Mouse (Mus musculus) heart, postnatal 4 days (tissue): ENCODE measurements around the gene Bcl10. TPM values are rescaled to one million over a fixed set of nuclear protein-coding genes. Genes with fewer than 3 reads are reported as not detected.
A peak's percentile ranks its signal among the peaks of the same experiment; 100 is the strongest.
"Not testable (repeated sequence)": the region's sequence is repeated elsewhere in the genome, so short reads cannot be mapped to it uniquely, and the experiment has no call there.

Source experiments
- DNase-seq: peaks from one replicate; pipeline ENCODE4 v3.0.0; 2021
- total RNA-seq, 2 experiments: library from RNA; stranded (reverse); gene quantifications; 2 replicates each; pipeline ENCODE4 v1.2.3; 2021

Bcl10 gene
- total RNA-seq, 2 experiments from 2014 or later, result 25.5 to 27.4 TPM

- DNase-seq, result no peak
Observed at GRCm38 (mm10) chr3:145950815-145951130, 28.2 kb downstream of the Bcl10 start.

GRCm38 (mm10) chr3:145951287-145952165 is 28.9 kb downstream of the Bcl10 start:
- peak; percentile 45 for DNase-seq

GRCm38 (mm10) chr3:145952945-145953344 is 30.3 kb downstream of the Bcl10 start:
- DNase-seq, result no peak

GRCm38 (mm10) chr3:145953411-145953810 is 30.8 kb downstream of the Bcl10 start:
- DNase-seq, result peak; percentile 1

DNA sequence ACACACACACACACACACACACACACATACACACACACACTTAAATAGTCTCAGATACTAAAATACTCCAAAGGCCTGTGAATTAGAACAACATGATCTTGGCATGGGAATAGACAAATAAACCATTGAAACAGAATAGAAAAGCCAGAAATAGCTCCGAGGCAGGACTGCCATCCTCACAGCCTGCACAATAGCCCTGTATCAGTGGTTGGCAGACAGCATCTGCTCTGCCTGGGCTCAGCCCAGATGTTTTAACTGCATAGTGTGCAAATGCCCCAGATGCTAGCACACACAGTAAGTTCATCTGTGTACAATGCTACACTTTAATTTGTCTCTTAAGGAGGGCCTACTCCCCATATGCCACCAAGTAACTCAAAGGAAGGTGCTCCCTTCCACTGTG is 37.2 kb downstream of the Bcl10 start:
- no peak for DNase-seq

- DNase-seq, result no peak
Observed at GRCm38 (mm10) chr3:145962411-145962810, 39.8 kb downstream of the Bcl10 start.

DNA sequence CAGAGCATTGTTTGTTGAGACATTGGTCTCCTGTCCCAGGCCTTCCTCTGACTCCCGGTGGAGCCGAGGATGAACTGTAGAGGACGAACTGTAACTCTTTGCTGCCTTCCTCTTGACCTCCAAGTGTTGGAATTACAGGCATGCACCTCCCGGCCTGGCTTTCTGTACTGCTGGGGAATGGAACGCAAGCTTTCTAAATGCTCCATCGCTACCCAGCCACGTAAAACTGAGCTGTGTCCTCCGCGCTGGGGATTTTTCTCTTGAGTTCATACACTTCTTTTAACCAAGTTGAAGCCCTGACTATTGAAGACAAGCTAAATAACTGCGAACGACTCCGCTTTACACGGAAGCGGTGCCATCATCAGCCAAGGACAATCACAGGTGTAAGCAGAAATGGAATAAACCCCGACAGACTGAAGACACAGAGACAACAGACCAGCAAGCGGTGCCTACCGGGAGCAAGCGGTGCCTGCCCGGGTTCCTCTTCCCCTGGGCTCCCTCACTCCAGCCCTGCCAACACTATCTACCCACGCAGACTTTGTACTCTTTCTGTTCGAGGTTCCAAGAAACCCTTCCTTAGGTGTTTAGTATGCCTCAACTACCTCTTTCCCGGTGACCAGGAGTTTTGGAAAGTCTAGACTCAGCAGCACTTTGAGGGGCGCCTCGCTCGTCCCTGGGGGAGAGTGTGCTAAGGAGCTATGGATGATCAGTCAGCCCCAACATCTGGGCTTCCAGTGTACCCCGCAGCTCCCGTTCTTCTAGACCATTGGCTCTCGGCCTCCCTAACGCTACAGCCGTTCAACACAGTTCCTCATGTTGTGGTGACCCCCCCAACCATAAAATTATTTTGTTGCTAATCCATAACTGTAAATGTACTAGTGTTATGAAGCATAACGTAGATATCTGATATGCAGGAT is 40.8 kb downstream of the Bcl10 start:
- peak; percentile 56 for DNase-seq

GRCm38 (mm10) chr3:145964018-145964387 is 41.4 kb downstream of the Bcl10 start:
- DNase-seq, result no peak

- DNase-seq, result peak; percentile 79
Observed at GRCm38 (mm10) chr3:145964473-145964872, 41.9 kb downstream of the Bcl10 start.

DNA sequence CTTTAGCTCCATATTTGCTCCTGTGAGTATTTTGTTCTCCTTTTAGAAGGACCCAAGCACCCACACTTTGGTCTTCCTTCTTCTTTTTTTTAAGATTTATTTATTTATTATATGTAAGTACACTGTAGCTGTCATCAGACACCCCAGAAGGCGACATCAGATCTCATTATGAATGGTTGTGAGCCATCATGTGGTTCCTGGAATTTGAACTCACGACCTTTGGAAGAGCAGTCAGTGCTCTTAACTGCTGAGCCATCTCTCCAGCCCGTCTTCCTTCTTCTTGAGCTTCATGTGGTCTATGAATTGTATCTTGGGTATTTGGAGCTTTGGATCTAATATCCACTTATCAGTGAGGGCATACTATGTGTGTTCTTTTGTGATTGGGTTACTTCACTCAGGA is 43.0 kb downstream of the Bcl10 start:
- not testable (repeated sequence) for DNase-seq

- no peak for DNase-seq
Observed at GRCm38 (mm10) chr3:145966806-145967205, 44.2 kb downstream of the Bcl10 start.

DNA sequence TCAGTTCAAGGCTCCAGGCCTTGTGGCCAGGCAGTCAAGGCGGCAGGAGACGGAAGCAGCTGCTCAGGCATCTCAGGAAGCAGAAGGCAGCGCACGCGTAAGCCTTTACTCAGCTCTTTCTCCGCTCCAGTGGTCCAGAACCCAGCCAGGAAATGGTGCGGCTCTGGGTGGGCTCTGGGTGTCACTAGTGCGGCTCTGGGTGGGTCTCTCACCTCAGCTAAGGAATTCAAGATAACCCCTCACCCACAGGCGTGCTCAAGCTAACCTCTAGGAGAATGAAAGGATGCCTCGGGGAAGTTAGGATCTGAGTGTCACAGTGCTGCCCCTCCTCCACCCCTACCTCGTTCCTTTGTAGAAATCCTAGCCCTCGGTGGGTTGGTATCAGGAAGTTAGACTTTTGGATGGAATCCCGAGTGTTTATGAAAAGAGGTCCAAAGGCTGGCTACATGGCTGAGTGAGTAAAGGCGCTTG is 46.5 kb downstream of the Bcl10 start:
- no peak for DNase-seq

DNA sequence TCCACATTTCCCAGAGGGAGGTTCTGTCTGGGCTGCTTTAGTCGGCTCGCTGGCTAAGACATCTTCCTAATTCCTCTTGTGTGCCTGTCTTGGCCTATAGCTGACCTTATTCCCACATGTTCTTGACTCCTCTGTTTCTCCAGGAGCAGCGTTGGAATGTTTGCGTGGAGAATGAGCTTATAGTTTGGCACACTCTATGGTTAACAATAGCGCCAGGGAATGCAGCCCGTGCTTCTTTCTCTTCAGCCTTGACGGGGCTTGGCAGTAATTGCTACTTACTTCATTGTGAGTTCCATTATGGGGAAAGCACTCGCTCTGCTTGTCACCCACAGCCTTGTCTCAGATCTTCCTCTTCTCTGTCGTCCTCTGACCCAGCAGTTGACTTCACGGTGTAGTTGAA is 48.9 kb downstream of the Bcl10 start:
- DNase-seq, result no peak

DNA sequence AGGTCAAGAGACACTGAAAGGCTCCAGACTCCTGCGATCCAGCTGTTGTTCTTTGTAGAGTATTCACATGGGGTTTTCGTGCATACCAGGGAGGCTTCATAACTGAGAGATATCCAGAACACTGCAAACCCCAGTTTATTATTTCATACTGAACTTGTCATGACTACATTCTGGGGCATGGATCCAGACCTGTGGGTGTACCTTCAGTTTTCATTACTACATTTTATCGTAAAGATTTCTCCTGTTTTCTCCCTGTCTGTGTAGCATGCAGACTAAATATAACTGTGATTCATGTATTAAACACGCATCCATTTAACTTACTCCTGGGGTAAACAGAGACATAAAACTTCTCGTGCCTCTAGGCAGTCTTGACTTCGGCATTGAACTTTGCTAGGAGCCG is 52.4 kb downstream of the Bcl10 start:
- DNase-seq, result no peak

Other genes with a start within 250 kb of the Bcl10 start
- 10 to 100 TPM; 15.5 to 15.9 TPM for gene Ddah1, start 164.1 kb upstream of the Bcl10 start, total RNA-seq
- gene 2410004B18Rik, start 15.2 kb downstream of the Bcl10 start, total RNA-seq, result 10 to 100 TPM; 24.8 to 25.5 TPM
- gene Syde2, start 65.1 kb downstream of the Bcl10 start, total RNA-seq, result 10 to 100 TPM; 33.2 to 35.2 TPM
- under 1 TPM; 0.14 to 0.36 TPM for gene Wdr63, start 185.3 kb downstream of the Bcl10 start, total RNA-seq
- under 1 TPM; 0.09 to 0.10 TPM for gene Mcoln3, start 194.6 kb downstream of the Bcl10 start, total RNA-seq
- under 1 TPM; 0.36 to 0.74 TPM for gene Mcoln2, start 227.0 kb downstream of the Bcl10 start, total RNA-seq